Mouse (Mus musculus) G1E (cell line): Measurements from ENCODE around the gene Gm21887.
"Not testable (repeated sequence)": the region's sequence is repeated elsewhere in the genome, so short reads cannot be mapped to it uniquely, and the experiment has no call there.

Experiments used
- CTCF ChIP-seq: IDR thresholded peaks from 2 replicates; pipeline ENCODE4 v1.5.1; 2012; ENCODE audit warnings: low read depth, low read length, inconsistent platforms, mixed read lengths
- GATA1 ChIP-seq: IDR thresholded peaks from 2 replicates; pipeline ENCODE4 v1.6.1; 2012; ENCODE audit warnings: borderline replicate concordance, low read length, inconsistent platforms, mixed read lengths
- GATA2 ChIP-seq: IDR thresholded peaks from 2 replicates; pipeline ENCODE4 v1.6.1; 2012; ENCODE audit warnings: low read depth, low read length, inconsistent platforms, borderline replicate concordance
- POLR2AphosphoS5 ChIP-seq: IDR thresholded peaks from 2 replicates; pipeline ENCODE4 v1.6.1; 2012; ENCODE audit warnings: low read depth, low read length, inconsistent platforms; ENCODE audit not compliant: insufficient replicate concordance
- TAL1 ChIP-seq: conservative IDR thresholded peaks from 2 replicates; pipeline ENCODE4 v1.6.1; 2012; ENCODE audit warnings: low read depth, low read length, inconsistent platforms, mixed read lengths

DNA sequence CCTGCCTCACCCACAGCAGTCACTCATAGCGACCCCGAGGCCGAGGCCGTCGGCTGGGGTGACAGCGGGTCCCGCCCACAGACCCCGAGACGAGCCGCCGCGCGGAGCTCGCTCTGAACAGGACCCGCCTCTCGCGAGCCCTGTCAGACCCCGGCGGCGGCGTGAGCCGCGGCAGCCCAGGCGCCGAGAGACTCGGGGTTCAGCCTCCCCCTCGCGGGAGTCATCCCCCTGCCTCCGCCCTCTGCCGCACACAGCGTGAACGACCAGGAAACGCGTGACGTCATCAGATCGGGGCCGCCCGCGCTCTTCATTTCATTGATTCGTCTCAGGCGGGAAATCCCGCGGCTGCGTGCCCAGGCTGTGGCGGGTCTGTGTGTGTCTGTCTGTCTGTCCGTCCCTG lies 12.5 kb upstream of the Gm21887 start:
- not testable (repeated sequence) for TF ChIP-seq CTCF, GATA1, POLR2AphosphoS5, TAL1, GATA2
